Mouse (Mus musculus): ENCODE measurements at regions not wholly inside any gene's neighbourhood (a gene's known extent, or its start where the extent isn't known, plus 50 kb on each side); places are given as distances from the start of the nearest gene placed in this dataset.
A peak's percentile ranks its signal among the peaks of the same experiment; 100 is the strongest.

DNA sequence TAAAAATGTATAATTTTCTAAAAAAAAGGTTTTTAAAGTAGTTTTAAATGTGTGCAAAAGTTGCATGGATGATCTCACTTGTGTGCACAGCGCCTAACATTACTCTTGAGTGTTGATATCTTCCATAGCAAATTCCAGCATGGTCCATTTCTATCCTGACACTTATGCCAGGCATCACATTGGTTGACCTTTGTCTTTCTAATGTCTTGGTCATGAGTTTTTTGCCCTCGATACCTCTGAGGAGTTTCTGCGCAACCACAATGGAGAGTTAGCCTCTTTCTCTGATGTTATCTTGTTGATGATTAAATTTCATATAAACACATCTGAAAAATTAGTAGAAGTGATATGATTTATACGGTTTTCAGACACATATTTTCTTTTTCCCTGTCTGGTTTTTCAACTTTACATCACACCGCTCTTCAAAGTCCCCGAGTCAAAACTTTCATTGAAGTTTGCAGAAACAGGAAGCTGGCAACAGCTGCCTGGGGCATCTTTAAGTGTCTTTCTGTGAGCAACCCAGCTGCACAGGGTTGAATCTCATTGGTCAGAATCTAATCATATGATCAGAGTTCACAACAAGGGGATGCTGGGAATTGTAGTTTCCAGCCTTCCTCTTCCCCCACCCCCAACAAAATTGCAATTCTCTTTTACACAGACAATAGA lies 107.8 kb upstream of the Arhgap24 start:
- WGBS, result 44% methylated on average over 6 of the region's 6 CpGs
- Histone ChIP-seq H3K4me1 (replicated peaks; ENCODE audit: control insufficient read depth, insufficient read depth, low read length) (no peaks in the 10 kb centered on the region), H3K27ac (ENCODE audit: control insufficient read depth, insufficient read depth, low read length) (peak overlapping the region; percentile 29; the same call in 1 of the 2 replicates), H3K4me3 (ENCODE audit: control insufficient read depth, insufficient read depth, low read length) (no peak overlapping the region), H3K27me3 (ENCODE audit: control insufficient read depth, insufficient read depth, low read length) (no peaks in the 10 kb centered on the region), H3K36me3 (ENCODE audit: control insufficient read depth, insufficient read depth, low read length) (no peaks in the 10 kb centered on the region)
- peak; percentile 31 for DNase-seq
- TF ChIP-seq CTCF (IDR thresholded peaks at IDR 0.05; ENCODE audit: borderline replicate concordance, control insufficient read depth, extremely low read depth, insufficient read depth, low read length, poor library complexity) (no peak), POLR2A (IDR thresholded peaks at IDR 0.05; ENCODE audit: control insufficient read depth, extremely low read depth, insufficient read depth, low read length, poor library complexity) (no peak)

GRCm38 (mm10) chr5:102373972-102374755 lies 107.0 kb upstream of the Arhgap24 start:
- WGBS, result 89% methylated on average over 11 of the region's 11 CpGs
- no peaks in the 10 kb centered on the region for H3K36me3 ChIP-seq (ENCODE audit: control insufficient read depth, insufficient read depth, low read length)
- no peaks in the 10 kb centered on the region for H3K4me1 ChIP-seq (replicated peaks; ENCODE audit: control insufficient read depth, insufficient read depth, low read length)
- H3K27me3 ChIP-seq (ENCODE audit: control insufficient read depth, insufficient read depth, low read length), result no peaks in the 10 kb centered on the region
- TF ChIP-seq POLR2A (IDR thresholded peaks at IDR 0.05; ENCODE audit: control insufficient read depth, extremely low read depth, insufficient read depth, low read length, poor library complexity), result no peak
- TF ChIP-seq CTCF (IDR thresholded peaks at IDR 0.05; ENCODE audit: borderline replicate concordance, control insufficient read depth, extremely low read depth, insufficient read depth, low read length, poor library complexity), result no peak
- H3K4me3 ChIP-seq (ENCODE audit: control insufficient read depth, insufficient read depth, low read length), result no peak overlapping the region
- no peak overlapping the region for H3K27ac ChIP-seq (ENCODE audit: control insufficient read depth, insufficient read depth, low read length)
- no peak for DNase-seq

GRCm38 (mm10) chr5:102375339-102375738 lies 105.9 kb upstream of the Arhgap24 start:
- Histone ChIP-seq H3K36me3 (ENCODE audit: control insufficient read depth, insufficient read depth, low read length) (no peaks in the 10 kb centered on the region), H3K27ac (ENCODE audit: control insufficient read depth, insufficient read depth, low read length) (no peak overlapping the region), H3K4me1 (replicated peaks; ENCODE audit: control insufficient read depth, insufficient read depth, low read length) (no peaks in the 10 kb centered on the region), H3K27me3 (ENCODE audit: control insufficient read depth, insufficient read depth, low read length) (no peaks in the 10 kb centered on the region), H3K4me3 (ENCODE audit: control insufficient read depth, insufficient read depth, low read length) (no peak overlapping the region)
- WGBS, result 94% methylated on average over 2 of the region's 2 CpGs
- no peak for DNase-seq
- TF ChIP-seq POLR2A (IDR thresholded peaks at IDR 0.05; ENCODE audit: control insufficient read depth, extremely low read depth, insufficient read depth, low read length, poor library complexity), result no peak
- no peak for TF ChIP-seq CTCF (IDR thresholded peaks at IDR 0.05; ENCODE audit: borderline replicate concordance, control insufficient read depth, extremely low read depth, insufficient read depth, low read length, poor library complexity)

- TF ChIP-seq POLR2A (IDR thresholded peaks at IDR 0.05; ENCODE audit: control insufficient read depth, extremely low read depth, insufficient read depth, low read length, poor library complexity), result no peak
- no peak for TF ChIP-seq CTCF (IDR thresholded peaks at IDR 0.05; ENCODE audit: borderline replicate concordance, control insufficient read depth, extremely low read depth, insufficient read depth, low read length, poor library complexity)
- Histone ChIP-seq H3K27ac (ENCODE audit: control insufficient read depth, insufficient read depth, low read length) (no peak overlapping the region), H3K27me3 (ENCODE audit: control insufficient read depth, insufficient read depth, low read length) (no peaks in the 10 kb centered on the region), H3K36me3 (ENCODE audit: control insufficient read depth, insufficient read depth, low read length) (no peaks in the 10 kb centered on the region), H3K4me1 (replicated peaks; ENCODE audit: control insufficient read depth, insufficient read depth, low read length) (no peaks in the 10 kb centered on the region), H3K4me3 (ENCODE audit: control insufficient read depth, insufficient read depth, low read length) (no peak overlapping the region)
- 79% methylated on average over 3 of the region's 3 CpGs for WGBS
- DNase-seq, result no peak
These were observed 87.2 kb upstream of the Arhgap24 start for GRCm38 (mm10) chr5:102393941-102394340.

GRCm38 (mm10) chr5:102395608-102396146 lies 85.5 kb upstream of the Arhgap24 start:
- no peaks in the 10 kb centered on the region for H3K27me3 ChIP-seq (ENCODE audit: control insufficient read depth, insufficient read depth, low read length)
- H3K27ac ChIP-seq (ENCODE audit: control insufficient read depth, insufficient read depth, low read length), result no peak overlapping the region
- TF ChIP-seq POLR2A (IDR thresholded peaks at IDR 0.05; ENCODE audit: control insufficient read depth, extremely low read depth, insufficient read depth, low read length, poor library complexity) (no peak), CTCF (IDR thresholded peaks at IDR 0.05; ENCODE audit: borderline replicate concordance, control insufficient read depth, extremely low read depth, insufficient read depth, low read length, poor library complexity) (no peak)
- H3K4me3 ChIP-seq (ENCODE audit: control insufficient read depth, insufficient read depth, low read length), result no peak overlapping the region
- H3K4me1 ChIP-seq (replicated peaks; ENCODE audit: control insufficient read depth, insufficient read depth, low read length), result no peaks in the 10 kb centered on the region
- H3K36me3 ChIP-seq (ENCODE audit: control insufficient read depth, insufficient read depth, low read length), result no peaks in the 10 kb centered on the region
- WGBS, result 78% methylated on average over 11 of the region's 11 CpGs
- DNase-seq, result no peak

GRCm38 (mm10) chr5:102399006-102399405 lies 82.2 kb upstream of the Arhgap24 start:
- no peaks in the 10 kb centered on the region for H3K36me3 ChIP-seq (ENCODE audit: control insufficient read depth, insufficient read depth, low read length)
- DNase-seq, result no peak
- TF ChIP-seq POLR2A (IDR thresholded peaks at IDR 0.05; ENCODE audit: control insufficient read depth, extremely low read depth, insufficient read depth, low read length, poor library complexity), result no peak
- no peak for TF ChIP-seq CTCF (IDR thresholded peaks at IDR 0.05; ENCODE audit: borderline replicate concordance, control insufficient read depth, extremely low read depth, insufficient read depth, low read length, poor library complexity)
- H3K27ac ChIP-seq (ENCODE audit: control insufficient read depth, insufficient read depth, low read length), result no peak overlapping the region
- H3K27me3 ChIP-seq (ENCODE audit: control insufficient read depth, insufficient read depth, low read length), result no peaks in the 10 kb centered on the region
- H3K4me1 ChIP-seq (replicated peaks; ENCODE audit: control insufficient read depth, insufficient read depth, low read length), result no peaks in the 10 kb centered on the region
- 53% methylated on average over 4 of the region's 4 CpGs for WGBS
- H3K4me3 ChIP-seq (ENCODE audit: control insufficient read depth, insufficient read depth, low read length), result no peak overlapping the region
